Mouse (Mus musculus): ENCODE measurements around the gene D17Wsu92e.

DNA sequence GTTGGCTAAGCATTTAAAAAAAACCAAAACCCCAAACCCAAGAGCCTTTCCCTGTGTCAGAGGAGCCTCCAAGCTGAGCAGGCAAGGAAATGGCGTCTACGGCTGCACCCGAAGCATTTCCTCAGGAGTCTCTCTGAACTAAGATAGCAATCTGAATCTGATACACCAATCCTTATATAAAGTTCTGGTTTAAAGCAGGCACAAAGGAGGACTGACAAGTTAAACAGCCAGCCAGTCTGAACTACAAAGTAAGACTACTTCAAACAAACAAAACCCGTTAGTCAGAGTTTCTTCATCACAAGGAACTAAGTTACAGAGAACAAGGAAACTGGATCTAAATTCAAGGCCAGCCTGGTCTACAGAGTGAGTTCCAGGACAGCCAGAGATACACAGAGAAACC is 27.9 kb downstream of the D17Wsu92e start:
- TF ChIP-seq CTCF (IDR thresholded peaks at IDR 0.05) (no peak), EP300 (IDR thresholded peaks at IDR 0.05; ENCODE audit: insufficient read depth, low read depth, low read length) (no peak)
